Mouse (Mus musculus): ENCODE data around the gene Flywch1. TPM values are rescaled to one million over a fixed set of nuclear protein-coding genes. Genes with fewer than 3 reads are reported as not detected.

Flywch1 gene
- polyA plus RNA-seq (2014; fragmentation: Nextera tagmentation; extraction: Ambion mirVana) = 54.3 and 57.3 TPM in 2 replicates

GRCm38 (mm10) chr17:23771284-23772218, at the start of gene Flywch1:
Flywch1 (minus strand) TSS chr17:23771602.
- H3K9ac ChIP-seq (replicated peaks; ENCODE audit: low read depth, low read length) = peak within 1 kb of the TSS; percentile 90
- 4% methylated on average over 50 of the region's 58 CpGs for WGBS

GRCm38 (mm10) chr17:23820731-23821130, 49.3 kb upstream of the Flywch1 start:
- Histone ChIP-seq H3K4me2 (replicated peaks; ENCODE audit: low read depth, low read length) (no peak overlapping the region), H3K27ac (ENCODE audit: low read length) (no peak overlapping the region), H3K4me1 (ENCODE audit: control insufficient read depth, insufficient read depth, low read length) (no peaks in the 10 kb centered on the region), H3K9me3 (ENCODE audit: control insufficient read depth, low read depth, low read length) (peaks cover 13% of the 10 kb centered on the region; the same call in 1 of the 2 replicates), H3K36me3 (ENCODE audit: control insufficient read depth, insufficient read depth, low read length) (peaks cover 97% of the 10 kb centered on the region), H3K9ac (replicated peaks; ENCODE audit: low read depth, low read length) (no peak overlapping the region), H3K4me3 (ENCODE audit: low read depth, low read length) (no peak overlapping the region), H3K27me3 (ENCODE audit: control insufficient read depth, insufficient read depth, low read length) (no peaks in the 10 kb centered on the region)
- ATAC-seq (ENCODE audit: insufficient number of reproducible peaks, insufficient read depth, low FRiP score, low read depth) = no peak
- 95% methylated on average over 5 of the region's 5 CpGs for WGBS

More at GRCm38 (mm10) chr17:23771284-23772218, at the start of gene Flywch1:
- no peaks in the 10 kb centered on the region for H3K27me3 ChIP-seq (ENCODE audit: control insufficient read depth, insufficient read depth, low read length)
- no peaks in the 10 kb centered on the region; the same call in none of the 2 replicates for H3K36me3 ChIP-seq (ENCODE audit: control insufficient read depth, insufficient read depth, low read length)
- H3K4me1 ChIP-seq (ENCODE audit: control insufficient read depth, insufficient read depth, low read length) = peaks cover 5% of the 10 kb centered on the region; the same call in 1 of the 2 replicates
- H3K4me2 ChIP-seq (replicated peaks; ENCODE audit: low read depth, low read length) = peak within 1 kb of the TSS; percentile 78
- H3K9me3 ChIP-seq (ENCODE audit: control insufficient read depth, low read depth, low read length) = no peaks in the 10 kb centered on the region
- H3K4me3 ChIP-seq (ENCODE audit: low read depth, low read length) = peak within 1 kb of the TSS; percentile 85
- peak; percentile 100 for ATAC-seq (ENCODE audit: insufficient number of reproducible peaks, insufficient read depth, low FRiP score, low read depth)
- peak within 1 kb of the TSS; percentile 67; the same call in 1 of the 2 replicates for H3K27ac ChIP-seq (ENCODE audit: low read length)

GRCm38 (mm10) chr17:23819235-23819634, 47.8 kb upstream of the Flywch1 start:
- ATAC-seq (ENCODE audit: insufficient number of reproducible peaks, insufficient read depth, low FRiP score, low read depth) = no peak
- Histone ChIP-seq H3K27ac (ENCODE audit: low read length) (no peak overlapping the region), H3K36me3 (ENCODE audit: control insufficient read depth, insufficient read depth, low read length) (peaks cover 97% of the 10 kb centered on the region), H3K9ac (replicated peaks; ENCODE audit: low read depth, low read length) (no peak overlapping the region), H3K4me3 (ENCODE audit: low read depth, low read length) (no peak overlapping the region), H3K4me1 (ENCODE audit: control insufficient read depth, insufficient read depth, low read length) (no peaks in the 10 kb centered on the region), H3K27me3 (ENCODE audit: control insufficient read depth, insufficient read depth, low read length) (no peaks in the 10 kb centered on the region), H3K4me2 (replicated peaks; ENCODE audit: low read depth, low read length) (no peak overlapping the region), H3K9me3 (ENCODE audit: control insufficient read depth, low read depth, low read length) (peaks cover 21% of the 10 kb centered on the region; the same call in 1 of the 2 replicates)
- 98% methylated on average over 25 of the region's 25 CpGs for WGBS

GRCm38 (mm10) chr17:23818579-23818978, 47.2 kb upstream of the Flywch1 start:
- H3K4me1 ChIP-seq (ENCODE audit: control insufficient read depth, insufficient read depth, low read length) = no peaks in the 10 kb centered on the region
- H3K4me3 ChIP-seq (ENCODE audit: low read depth, low read length) = no peak overlapping the region
- no peak for ATAC-seq (ENCODE audit: insufficient number of reproducible peaks, insufficient read depth, low FRiP score, low read depth)
- H3K9me3 ChIP-seq (ENCODE audit: control insufficient read depth, low read depth, low read length) = peaks cover 21% of the 10 kb centered on the region; the same call in 1 of the 2 replicates
- H3K36me3 ChIP-seq (ENCODE audit: control insufficient read depth, insufficient read depth, low read length) = peaks cover 99% of the 10 kb centered on the region
- H3K9ac ChIP-seq (replicated peaks; ENCODE audit: low read depth, low read length) = no peak overlapping the region
- H3K27me3 ChIP-seq (ENCODE audit: control insufficient read depth, insufficient read depth, low read length) = no peaks in the 10 kb centered on the region
- H3K27ac ChIP-seq (ENCODE audit: low read length) = no peak overlapping the region
- 98% methylated on average over 8 of the region's 8 CpGs for WGBS
- H3K4me2 ChIP-seq (replicated peaks; ENCODE audit: low read depth, low read length) = no peak overlapping the region

GRCm38 (mm10) chr17:23815641-23816040, 44.2 kb upstream of the Flywch1 start:
- Histone ChIP-seq H3K9me3 (ENCODE audit: control insufficient read depth, low read depth, low read length) (peaks cover 21% of the 10 kb centered on the region; the same call in 1 of the 2 replicates), H3K4me2 (replicated peaks; ENCODE audit: low read depth, low read length) (no peak overlapping the region), H3K27me3 (ENCODE audit: control insufficient read depth, insufficient read depth, low read length) (no peaks in the 10 kb centered on the region), H3K4me3 (ENCODE audit: low read depth, low read length) (no peak overlapping the region), H3K27ac (ENCODE audit: low read length) (no peak overlapping the region), H3K9ac (replicated peaks; ENCODE audit: low read depth, low read length) (no peak overlapping the region), H3K36me3 (ENCODE audit: control insufficient read depth, insufficient read depth, low read length) (peaks cover 94% of the 10 kb centered on the region), H3K4me1 (ENCODE audit: control insufficient read depth, insufficient read depth, low read length) (no peaks in the 10 kb centered on the region)
- ATAC-seq (ENCODE audit: insufficient number of reproducible peaks, insufficient read depth, low FRiP score, low read depth) = no peak
- 98% methylated on average over 16 of the region's 16 CpGs for WGBS

- WGBS = 89% methylated on average over 3 of the region's 3 CpGs
- Histone ChIP-seq H3K27me3 (ENCODE audit: control insufficient read depth, insufficient read depth, low read length) (no peaks in the 10 kb centered on the region), H3K4me3 (ENCODE audit: low read depth, low read length) (no peak overlapping the region), H3K4me1 (ENCODE audit: control insufficient read depth, insufficient read depth, low read length) (peaks cover 21% of the 10 kb centered on the region; the same call in 1 of the 2 replicates), H3K4me2 (replicated peaks; ENCODE audit: low read depth, low read length) (no peak overlapping the region), H3K36me3 (ENCODE audit: control insufficient read depth, insufficient read depth, low read length) (peaks cover 57% of the 10 kb centered on the region), H3K9ac (replicated peaks; ENCODE audit: low read depth, low read length) (no peak overlapping the region), H3K27ac (ENCODE audit: low read length) (no peak overlapping the region), H3K9me3 (ENCODE audit: control insufficient read depth, low read depth, low read length) (no peaks in the 10 kb centered on the region)
- no peak for ATAC-seq (ENCODE audit: insufficient number of reproducible peaks, insufficient read depth, low FRiP score, low read depth)
Measured at GRCm38 (mm10) chr17:23807918-23808317, 36.5 kb upstream of the Flywch1 start.

GRCm38 (mm10) chr17:23806867-23807266, 35.5 kb upstream of the Flywch1 start:
- Histone ChIP-seq H3K27me3 (ENCODE audit: control insufficient read depth, insufficient read depth, low read length) (no peaks in the 10 kb centered on the region), H3K4me2 (replicated peaks; ENCODE audit: low read depth, low read length) (peak overlapping the region; percentile 91; the same call in 1 of the 2 replicates), H3K4me3 (ENCODE audit: low read depth, low read length) (no peak overlapping the region; the same call in 1 of the 2 replicates), H3K36me3 (ENCODE audit: control insufficient read depth, insufficient read depth, low read length) (peaks cover 47% of the 10 kb centered on the region), H3K4me1 (ENCODE audit: control insufficient read depth, insufficient read depth, low read length) (peaks cover 21% of the 10 kb centered on the region; the same call in 1 of the 2 replicates), H3K9me3 (ENCODE audit: control insufficient read depth, low read depth, low read length) (no peaks in the 10 kb centered on the region), H3K9ac (replicated peaks; ENCODE audit: low read depth, low read length) (no peak overlapping the region; the same call in 1 of the 2 replicates), H3K27ac (ENCODE audit: low read length) (no peak overlapping the region)
- WGBS = 74% methylated on average over 25 of the region's 25 CpGs
- no peak for ATAC-seq (ENCODE audit: insufficient number of reproducible peaks, insufficient read depth, low FRiP score, low read depth)

GRCm38 (mm10) chr17:23804426-23805085, 33.2 kb upstream of the Flywch1 start:
- no peak for ATAC-seq (ENCODE audit: insufficient number of reproducible peaks, insufficient read depth, low FRiP score, low read depth)
- WGBS = under 1% methylated on average over 8 of the region's 8 CpGs
- H3K9me3 ChIP-seq (ENCODE audit: control insufficient read depth, low read depth, low read length) = no peaks in the 10 kb centered on the region
- H3K27me3 ChIP-seq (ENCODE audit: control insufficient read depth, insufficient read depth, low read length) = no peaks in the 10 kb centered on the region
- no peak overlapping the region; the same call in 1 of the 2 replicates for H3K27ac ChIP-seq (ENCODE audit: low read length)
- H3K4me1 ChIP-seq (ENCODE audit: control insufficient read depth, insufficient read depth, low read length) = peaks cover 21% of the 10 kb centered on the region; the same call in 1 of the 2 replicates
- peak overlapping the region; percentile 100 for H3K4me3 ChIP-seq (ENCODE audit: low read depth, low read length)
- peak overlapping the region; percentile 97 for H3K9ac ChIP-seq (replicated peaks; ENCODE audit: low read depth, low read length)
- H3K36me3 ChIP-seq (ENCODE audit: control insufficient read depth, insufficient read depth, low read length) = peaks cover 27% of the 10 kb centered on the region
- peak overlapping the region; percentile 91 for H3K4me2 ChIP-seq (replicated peaks; ENCODE audit: low read depth, low read length)
